Mouse (Mus musculus) left cerebral cortex, postnatal 25 days (tissue): Measurements from ENCODE around the gene Sla2. TPM values are rescaled to one million over a fixed set of nuclear protein-coding genes. Genes with fewer than 3 reads are reported as not detected.
"Not testable (repeated sequence)": the region's sequence is repeated elsewhere in the genome, so short reads cannot be mapped to it uniquely, and the experiment has no call there.

Source experiments
- DNase-seq, 2 experiments: peaks; one replicate each; pipeline ENCODE4 v3.0.0; 2022; ENCODE audit warnings: low spot score in 2 of 2, mixed read lengths in 1 of 2
- intact Hi-C: fragments of 180-260 bp; cut with DNase I; formaldehyde crosslinking; loops from one replicate; pipeline ENCODE4 v1.15.1; 2025
- total RNA-seq, 2 experiments: library from RNA; stranded (reverse); gene quantifications; 2 replicates each; pipeline ENCODE4 v1.2.3; 2021

The Sla2 gene
- total RNA-seq, result under 1 TPM; 0.39 to 0.55 TPM

- no peak for DNase-seq
- intact Hi-C loops, result no loop called here
Observed at GRCm38 (mm10) chr2:156887017-156887416, at the start of gene Sla2. Gene Sla2, minus strand, starts transcription at chr2:156887192.

- intact Hi-C loops, result loop anchor here (5.0 kb wide), 1 partner anchor 57 kb away; the partner anchor contains the start of gene Ndrg3
- no peak for DNase-seq
Observed at GRCm38 (mm10) chr2:156935005-156935404, 48.0 kb upstream of the Sla2 start.

GRCm38 (mm10) chr2:156933426-156933825, 46.4 kb upstream of the Sla2 start:
- no peak for DNase-seq
- intact Hi-C loops, result no loop called here

DNA sequence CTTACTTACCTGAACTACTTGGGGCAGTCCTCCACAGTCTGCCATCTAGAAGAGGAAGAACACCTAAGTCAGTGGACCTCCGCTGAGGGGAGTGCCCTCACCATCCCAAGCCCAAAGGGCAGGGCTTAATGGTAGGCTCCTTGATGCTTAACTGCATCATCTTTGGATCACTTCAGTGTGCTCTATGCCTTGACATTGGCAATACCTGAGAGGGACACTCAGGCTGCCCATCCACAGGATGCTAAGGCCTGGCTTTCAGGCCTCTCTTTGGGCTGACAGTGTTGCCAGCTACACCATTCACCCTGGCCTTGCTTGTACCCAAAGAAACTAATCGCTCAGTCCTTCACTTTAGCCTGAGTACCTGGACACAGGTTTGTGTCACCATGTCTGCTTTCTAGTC, 44.4 kb upstream of the Sla2 start:
- no peak for DNase-seq
- intact Hi-C loops, result no loop called here

DNA sequence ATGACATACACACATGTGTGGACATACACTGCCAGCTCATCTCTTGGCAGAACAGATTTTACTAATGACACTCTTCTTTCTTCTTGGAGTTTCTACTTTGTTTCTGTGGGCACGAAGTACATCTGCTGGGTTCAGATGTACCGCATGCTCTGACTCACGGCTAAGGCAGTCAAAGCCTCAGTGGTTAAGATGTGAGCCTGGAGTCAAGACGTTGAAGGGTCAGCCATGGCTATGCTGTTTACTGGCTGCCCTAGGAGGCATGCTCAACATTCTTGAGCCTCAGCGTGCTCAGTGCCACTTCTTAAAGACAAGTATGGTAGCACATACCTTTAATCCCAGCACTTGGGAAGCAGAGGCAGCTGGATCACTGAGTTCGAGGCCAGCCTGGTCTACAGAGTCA, 43.6 kb upstream of the Sla2 start:
- intact Hi-C loops, result no loop called here
- DNase-seq, result no peak

DNA sequence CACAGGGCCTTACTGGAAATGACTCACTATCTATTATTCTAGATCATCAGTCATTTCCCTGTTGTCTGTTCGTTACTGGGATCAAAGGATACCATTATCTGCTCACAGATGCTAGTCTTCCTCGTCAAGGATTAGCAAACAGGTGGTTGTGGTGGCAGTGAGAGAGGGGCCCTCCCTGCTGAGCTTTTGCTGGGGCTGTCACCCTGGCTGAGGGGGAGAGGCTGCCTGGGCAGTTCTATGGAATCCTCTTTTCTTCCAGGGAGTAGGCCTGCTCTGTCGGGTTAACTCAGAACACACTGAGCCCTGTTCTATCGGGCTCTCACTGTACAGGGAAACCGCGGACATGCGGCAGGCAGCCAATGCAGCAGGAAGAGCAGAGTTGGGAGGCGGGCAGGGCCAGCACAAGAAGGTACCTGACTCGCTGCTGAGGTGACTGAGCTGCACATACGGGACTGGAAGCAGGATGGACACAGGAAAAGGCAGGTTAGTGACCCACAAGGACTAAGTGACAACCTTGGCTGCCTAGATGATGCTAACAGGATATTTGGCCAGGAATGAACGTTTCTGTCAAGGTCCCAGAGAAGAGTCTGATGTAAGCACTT, 42.6 kb upstream of the Sla2 start:
- intact Hi-C loops, result no loop called here
- DNase-seq, result no peak

GRCm38 (mm10) chr2:156928606-156929005, 41.6 kb upstream of the Sla2 start:
- intact Hi-C loops, result no loop called here
- no peak for DNase-seq

- DNase-seq, result peak; percentile 57 to 82
- intact Hi-C loops, result no loop called here
Observed at GRCm38 (mm10) chr2:156927663-156928062, 40.7 kb upstream of the Sla2 start.

- intact Hi-C loops, DNase-seq: not testable (repeated sequence)
Observed at GRCm38 (mm10) chr2:156925611-156926010, 38.6 kb upstream of the Sla2 start.

DNA sequence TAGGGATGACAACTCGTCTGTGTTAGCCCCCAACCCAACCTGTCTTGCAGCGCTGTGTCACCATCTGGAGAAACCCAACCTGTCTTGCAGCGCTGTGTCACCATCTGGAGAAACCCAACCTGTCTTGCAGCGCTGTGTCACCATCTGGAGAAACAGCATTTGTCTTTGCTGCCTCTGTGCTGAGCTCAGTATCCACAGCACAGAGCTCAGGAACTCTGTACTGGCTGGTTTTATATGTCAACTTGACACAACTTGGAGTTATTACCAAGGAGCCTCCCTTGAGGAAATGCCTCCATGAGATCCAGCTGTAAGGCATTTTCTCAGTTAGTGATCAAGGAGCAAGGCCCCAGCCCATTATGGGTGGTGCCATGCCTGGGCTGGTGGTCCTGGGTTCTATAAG, 38.1 kb upstream of the Sla2 start:
- DNase-seq, intact Hi-C loops: not testable (repeated sequence)

DNA sequence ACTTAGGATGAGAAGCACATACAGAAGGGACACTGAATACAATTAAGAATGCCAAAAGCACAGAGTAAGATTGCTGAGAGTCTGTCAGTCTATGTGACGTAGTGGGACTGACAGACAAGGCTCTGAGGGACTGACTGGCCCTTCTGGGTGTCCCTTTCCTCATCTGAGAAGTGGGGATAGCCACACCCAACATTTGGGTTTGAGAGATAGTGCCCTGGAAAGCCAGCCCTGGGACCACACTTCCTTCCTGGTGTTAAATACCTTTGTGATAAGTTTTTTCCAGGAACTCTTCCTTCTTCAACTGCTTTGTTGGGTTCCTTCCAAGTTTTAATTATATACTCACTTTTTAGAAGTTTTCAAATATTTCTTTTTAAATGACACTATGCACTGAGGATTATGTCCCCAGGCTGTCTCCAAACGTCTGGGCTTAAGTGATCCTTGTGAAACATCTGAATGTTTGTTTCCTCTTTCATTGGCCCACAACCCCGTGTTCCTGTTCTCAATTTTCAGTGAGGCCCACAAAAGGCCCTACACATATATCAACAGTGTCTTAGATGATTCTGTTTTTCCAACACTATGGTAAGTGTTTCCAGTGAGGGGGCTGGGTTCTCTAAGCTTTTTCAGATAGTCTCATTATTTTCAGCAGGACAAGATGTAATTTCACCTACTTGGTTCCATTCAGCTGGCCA, 37.4 kb upstream of the Sla2 start:
- intact Hi-C loops, result no loop called here
- no peak for DNase-seq

DNA sequence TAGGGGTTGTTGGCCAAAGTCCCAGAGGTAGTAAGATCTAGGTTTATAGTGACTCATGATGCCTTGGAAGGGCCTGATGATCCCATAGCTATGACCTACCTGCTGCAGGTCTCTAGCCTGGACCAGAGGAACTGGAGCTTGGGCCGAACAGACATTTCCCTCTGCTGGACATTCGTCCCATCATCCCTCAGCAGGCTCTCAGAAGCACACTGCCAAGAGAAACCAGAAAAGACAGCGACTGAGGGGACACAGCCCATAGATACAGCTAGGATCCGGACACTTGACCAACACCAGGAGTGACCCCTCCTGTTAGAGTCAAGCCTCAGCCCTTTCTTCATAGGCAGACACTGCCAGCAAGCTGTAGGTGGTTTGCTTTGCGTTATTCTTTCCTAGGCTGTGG, 36.1 kb upstream of the Sla2 start:
- no peak for DNase-seq
- intact Hi-C loops, result no loop called here

GRCm38 (mm10) chr2:156919796-156920195, 32.8 kb upstream of the Sla2 start:
- no peak for DNase-seq
- intact Hi-C loops, result no loop called here

GRCm38 (mm10) chr2:156919191-156919590, 32.2 kb upstream of the Sla2 start:
- intact Hi-C loops, DNase-seq: not testable (repeated sequence)

DNA sequence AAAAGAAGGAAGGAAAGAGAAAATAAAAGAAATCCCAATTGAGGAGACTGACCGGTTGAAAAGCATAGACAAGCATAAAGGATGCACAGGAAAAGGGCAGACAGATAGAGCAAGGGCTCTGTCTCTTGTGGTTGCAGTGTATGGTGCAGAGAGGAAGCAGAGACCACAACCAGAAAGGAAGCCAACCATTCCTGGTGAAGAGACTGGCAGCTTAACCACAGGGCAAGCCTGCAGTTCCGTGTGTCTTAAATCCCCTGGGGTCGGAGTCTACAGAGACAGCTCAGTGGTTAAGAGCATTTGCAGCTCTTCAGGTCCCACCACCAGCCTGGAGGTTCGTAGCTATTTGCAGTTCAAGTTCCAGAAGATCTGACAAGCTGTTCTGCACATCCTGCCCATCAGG, 31.6 kb upstream of the Sla2 start:
- no peak for DNase-seq
- intact Hi-C loops, result no loop called here

GRCm38 (mm10) chr2:156916419-156917125, 29.6 kb upstream of the Sla2 start:
- intact Hi-C loops, result no loop called here
- no peak for DNase-seq

- intact Hi-C loops, result loop anchor here (1.0 kb wide), 1 partner anchor 33 kb away; no protein-coding TSS in a partner anchor
- DNase-seq, result no peak
Observed at GRCm38 (mm10) chr2:156915559-156915958, 28.6 kb upstream of the Sla2 start.

- intact Hi-C loops, result no loop called here
- DNase-seq, result no peak
Observed at GRCm38 (mm10) chr2:156913191-156913590, 26.2 kb upstream of the Sla2 start.

GRCm38 (mm10) chr2:156905931-156906330, 18.9 kb upstream of the Sla2 start:
- DNase-seq, result not testable (repeated sequence)
- intact Hi-C loops, result loop anchor here (2.0 kb wide), 2 partner anchors 91 to 189 kb away; no protein-coding TSS in a partner anchor

DNA sequence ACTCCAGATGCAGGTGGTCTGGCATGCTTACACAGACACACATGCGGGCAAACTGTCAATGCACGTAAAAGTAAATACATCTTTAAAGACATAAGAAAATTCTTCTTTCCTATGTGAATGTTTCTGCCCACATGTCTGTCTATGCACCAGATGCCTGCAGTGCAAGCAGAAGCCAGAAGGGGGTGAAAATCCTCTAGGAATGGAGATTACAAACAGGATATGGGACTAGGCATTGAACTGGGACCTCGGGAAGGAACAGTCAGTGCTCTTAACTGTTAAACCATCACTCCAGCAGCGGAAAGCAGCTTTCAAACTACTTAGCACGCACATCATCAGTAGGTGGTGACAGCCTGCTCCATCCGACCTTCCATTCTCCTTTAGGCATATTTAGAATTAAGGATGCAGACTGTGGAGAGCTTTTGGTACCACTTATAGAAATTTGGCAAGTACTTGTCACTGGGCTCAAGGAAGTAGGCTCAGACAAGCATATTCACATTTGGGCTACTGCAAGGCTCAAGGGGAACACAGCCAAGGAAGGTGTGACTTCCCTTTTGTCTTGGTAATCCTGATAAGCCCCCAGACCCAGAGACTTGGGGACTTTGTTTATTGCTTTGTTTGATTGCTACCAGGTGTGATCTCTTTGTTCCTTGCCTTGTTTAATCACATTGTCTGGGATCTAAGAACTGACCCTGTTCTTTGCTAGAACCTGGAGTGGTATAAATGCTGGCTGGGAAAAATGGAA, 18.2 kb upstream of the Sla2 start:
- intact Hi-C loops, result loop anchor here (2.0 kb wide), 2 partner anchors 92 to 190 kb away; no protein-coding TSS in a partner anchor
- DNase-seq, result peak; percentile 78 to 91
